Mouse (Mus musculus) embryonic fibroblast, embryonic 13.5 days (primary cell): ENCODE data around the gene 1700021F05Rik.
A peak's percentile ranks its signal among the peaks of the same experiment; 100 is the strongest.

Experiments used
- CTCF ChIP-seq: IDR thresholded peaks from 2 replicates; pipeline ENCODE4 v1.5.1; 2011; ENCODE audit warnings: mild to moderate bottlenecking, control low read depth, low read length, moderate library complexity, borderline replicate concordance; ENCODE audit not compliant: insufficient read depth
- POLR2A ChIP-seq: IDR thresholded peaks from 2 replicates; pipeline ENCODE4 v1.6.1; 2011; ENCODE audit warnings: low read depth, mild to moderate bottlenecking, control low read depth, low read length, moderate library complexity

DNA sequence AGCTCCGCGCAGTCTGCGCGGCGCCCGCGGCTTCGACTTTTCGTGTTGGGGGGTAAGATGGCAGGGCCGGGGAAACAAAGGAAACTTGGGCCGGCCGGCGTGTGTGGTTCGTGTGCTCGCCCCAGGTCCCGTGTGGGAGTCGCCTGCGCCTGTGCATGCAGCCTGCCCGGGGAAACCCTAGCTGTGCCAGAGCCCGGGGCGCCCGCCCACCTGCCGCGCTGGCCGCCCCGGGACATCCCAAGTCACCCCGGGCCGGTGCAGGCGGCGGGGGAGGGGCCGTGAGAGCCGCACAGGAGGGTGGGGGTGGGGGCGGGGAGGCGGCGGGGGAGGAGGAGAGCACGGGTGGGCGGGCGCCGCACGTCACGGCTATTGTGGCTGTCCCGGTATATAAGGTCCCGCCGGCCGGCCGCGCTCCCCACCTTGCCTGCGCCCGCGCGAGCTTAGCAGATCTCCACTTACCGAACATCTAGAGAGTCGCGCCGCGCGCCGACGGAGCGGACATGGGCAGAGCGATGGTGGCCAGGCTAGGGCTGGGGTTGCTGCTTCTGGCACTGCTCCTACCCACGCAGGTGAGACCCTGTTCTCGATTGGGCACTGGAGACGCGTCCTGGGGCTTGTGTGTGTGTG lies 38.1 kb upstream of the 1700021F05Rik start:
- TF ChIP-seq CTCF (no peak), POLR2A (peak; percentile 89)
